Mouse (Mus musculus) forebrain, embryonic 10.5 days (tissue): Measurements from ENCODE around the gene Tnp2. TPM values are rescaled to one million over a fixed set of nuclear protein-coding genes. Genes with fewer than 3 reads are reported as not detected.
A peak's percentile ranks its signal among the peaks of the same experiment; 100 is the strongest.

ENCODE experiments used
- DNase-seq: peaks from one replicate; pipeline ENCODE4 v3.0.0-alpha.2; 2017; ENCODE audit warnings: low spot score; ENCODE audit errors: extremely low spot score
- H3K27ac ChIP-seq: fragments of 300-500 bp; sonication (generic); 2 replicates; pipeline ENCODE4 v1.5.1; 2016; ENCODE audit warnings: mild to moderate bottlenecking
- H3K27me3 ChIP-seq: fragments of 300-500 bp; sonication (generic); 2 replicates; pipeline ENCODE4 v1.6.1; 2016; ENCODE audit warnings: mild to moderate bottlenecking; ENCODE audit not compliant: poor library complexity, severe bottlenecking
- H3K36me3 ChIP-seq: fragments of 300-500 bp; sonication (generic); replicated peaks from 2 replicates; pipeline ENCODE4 v1.6.1; 2016; ENCODE audit warnings: mild to moderate bottlenecking, moderate library complexity
- H3K4me1 ChIP-seq: fragments of 300-500 bp; sonication (generic); 2 replicates; pipeline ENCODE4 v1.6.1; 2016
- H3K4me3 ChIP-seq: fragments of 300-500 bp; sonication (generic); 2 replicates; pipeline ENCODE4 v1.5.1; 2016; ENCODE audit warnings: mild to moderate bottlenecking, moderate library complexity
- H3K9me3 ChIP-seq: fragments of 300-500 bp; sonication (generic); 2 replicates; pipeline ENCODE4 v1.6.1; 2016; ENCODE audit warnings: mild to moderate bottlenecking, moderate library complexity
- WGBS: fragments of 180-500 bp; shearing (Covaris S2); methylation state at CpG from one replicate; pipeline ENCODE4 v1.1.7; 2016; 5-methylcytosine and 5-hydroxymethylcytosine counted together
- polyA plus RNA-seq: library from polyadenylated mRNA; unstranded; fragments of >200 nt; fragmentation: Nextera tagmentation; extraction: Ambion mirVana; gene quantifications from 2 replicates; pipeline ENCODE4 v1.2.1, GENCODE M21; 2016

Gene Tnp2
- polyA plus RNA-seq, 1 experiment from 2014 or later, result not detected

DNA sequence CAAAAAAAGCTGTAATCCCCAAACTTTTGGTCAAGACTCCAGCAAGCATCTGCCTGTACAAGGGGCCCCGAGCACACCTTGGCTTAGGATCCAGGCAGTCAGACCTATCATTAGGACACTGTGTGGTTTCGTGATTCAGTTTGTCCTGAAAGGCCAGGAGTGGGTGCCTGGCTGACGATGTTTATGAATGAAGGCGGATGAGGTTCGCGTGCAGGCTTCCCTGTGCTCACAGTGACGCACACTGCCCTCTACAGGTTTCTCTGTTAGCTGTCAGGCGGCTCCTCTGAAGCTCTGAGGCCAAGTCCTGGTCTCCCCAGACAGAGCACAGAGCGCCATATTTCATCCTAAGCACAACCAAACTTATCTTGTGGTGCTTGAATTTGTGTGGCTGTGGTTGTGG lies 2.2 kb downstream of the Tnp2 start:
- H3K36me3 ChIP-seq, result no peaks in the 10 kb centered on the region
- peak overlapping the region; percentile 93 for H3K27ac ChIP-seq
- H3K27me3 ChIP-seq, result peaks cover 32% of the 10 kb centered on the region
- DNase-seq, result peak; percentile 82
- 1% methylated on average over 9 of the region's 9 CpGs for WGBS
- H3K4me3 ChIP-seq, result peak overlapping the region; percentile 80
- H3K4me1 ChIP-seq, result peaks cover 69% of the 10 kb centered on the region
- no peaks in the 10 kb centered on the region for H3K9me3 ChIP-seq

- Histone ChIP-seq H3K27me3 (peaks cover 30% of the 10 kb centered on the region), H3K9me3 (no peaks in the 10 kb centered on the region), H3K27ac (peak within 1 kb of the TSS; percentile 93), H3K36me3 (no peaks in the 10 kb centered on the region), H3K4me3 (peak within 1 kb of the TSS; percentile 80), H3K4me1 (peaks cover 69% of the 10 kb centered on the region)
- peak; percentile 90 for DNase-seq
- under 1% methylated on average over 57 of the region's 59 CpGs for WGBS
Observed at GRCm38 (mm10) chr16:10785371-10786231, 2.9 kb downstream of the Tnp2 start, which contains the start of gene Socs1. Gene Socs1 (minus strand): TSS chr16:10785536.

DNA sequence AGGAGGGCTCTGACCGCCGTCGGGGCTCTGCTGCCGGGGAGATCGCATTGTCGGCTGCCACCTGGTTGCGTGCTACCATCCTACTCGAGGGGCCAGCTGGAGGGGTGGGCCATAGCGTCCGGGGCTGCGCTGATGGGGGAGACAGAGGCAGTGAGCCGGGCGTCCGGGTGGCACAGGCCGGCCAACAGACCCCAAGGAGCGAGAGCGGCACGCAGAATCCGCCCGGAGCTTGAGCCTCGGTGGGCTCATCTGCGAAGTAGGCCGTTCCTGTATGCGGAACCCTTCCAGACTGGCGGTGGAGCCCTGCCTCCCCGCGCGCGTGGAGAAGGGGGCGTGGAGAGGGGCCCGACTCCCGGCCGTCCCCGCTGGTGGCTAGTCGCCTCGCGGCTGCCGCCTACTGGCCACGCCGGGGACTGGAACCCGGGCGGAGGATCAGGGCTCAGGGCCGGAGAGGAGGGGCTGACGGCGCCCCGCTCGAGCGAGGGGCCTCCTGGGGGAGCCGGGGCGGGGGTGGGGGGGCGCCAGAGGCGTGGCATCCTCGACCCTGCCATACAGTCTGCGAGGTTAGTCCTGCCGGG lies 3.6 kb downstream of the Tnp2 start:
- Histone ChIP-seq H3K9me3 (no peaks in the 10 kb centered on the region), H3K4me1 (peaks cover 69% of the 10 kb centered on the region), H3K27ac (peak overlapping the region; percentile 93), H3K36me3 (no peaks in the 10 kb centered on the region), H3K4me3 (peak overlapping the region; percentile 80), H3K27me3 (peaks cover 30% of the 10 kb centered on the region)
- peak; percentile 91 for DNase-seq
- under 1% methylated on average over 52 of the region's 55 CpGs for WGBS

- Histone ChIP-seq H3K9me3 (no peaks in the 10 kb centered on the region), H3K4me3 (peak overlapping the region; percentile 80), H3K36me3 (no peaks in the 10 kb centered on the region), H3K27ac (peak overlapping the region; percentile 93), H3K4me1 (peaks cover 62% of the 10 kb centered on the region), H3K27me3 (peaks cover 27% of the 10 kb centered on the region)
- DNase-seq, result peak; percentile 24
- WGBS, result 4% methylated on average over 81 of the region's 81 CpGs
Observed at GRCm38 (mm10) chr16:10783883-10784792, 4.3 kb downstream of the Tnp2 start.

DNA sequence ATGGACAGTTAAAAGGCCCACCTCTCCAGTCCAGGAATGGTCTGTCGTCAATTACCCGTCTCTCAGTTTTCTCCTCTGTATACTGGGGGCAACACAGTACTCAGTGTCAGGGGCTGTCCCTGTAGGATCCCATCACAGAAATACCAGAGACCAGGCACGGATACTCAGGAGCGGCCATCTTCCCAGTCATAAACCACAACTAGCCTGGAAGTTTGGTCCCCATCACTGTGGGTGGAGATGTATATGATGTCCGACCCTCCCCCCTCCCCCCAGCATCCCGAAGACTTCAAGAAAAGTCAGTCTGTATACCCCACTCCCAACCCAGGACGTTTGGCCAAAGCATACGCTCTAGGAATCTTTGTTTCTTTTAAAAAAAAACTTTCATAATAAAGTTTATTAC lies 5.0 kb downstream of the Tnp2 start:
- Histone ChIP-seq H3K36me3 (no peaks in the 10 kb centered on the region), H3K27ac (no peak overlapping the region), H3K9me3 (no peaks in the 10 kb centered on the region), H3K4me1 (peaks cover 55% of the 10 kb centered on the region), H3K27me3 (peaks cover 27% of the 10 kb centered on the region), H3K4me3 (peak overlapping the region; percentile 80; the same call in 1 of the 2 replicates)
- no peak for DNase-seq
- 63% methylated on average over 8 of the region's 8 CpGs for WGBS

GRCm38 (mm10) chr16:10783152-10783434 lies 5.4 kb downstream of the Tnp2 start:
- Histone ChIP-seq H3K27ac (no peak overlapping the region), H3K4me3 (no peak overlapping the region), H3K36me3 (no peaks in the 10 kb centered on the region), H3K9me3 (no peaks in the 10 kb centered on the region), H3K4me1 (peaks cover 51% of the 10 kb centered on the region), H3K27me3 (peaks cover 27% of the 10 kb centered on the region)
- WGBS, result 57% methylated on average over 1 of the region's 1 CpGs
- no peak for DNase-seq

DNA sequence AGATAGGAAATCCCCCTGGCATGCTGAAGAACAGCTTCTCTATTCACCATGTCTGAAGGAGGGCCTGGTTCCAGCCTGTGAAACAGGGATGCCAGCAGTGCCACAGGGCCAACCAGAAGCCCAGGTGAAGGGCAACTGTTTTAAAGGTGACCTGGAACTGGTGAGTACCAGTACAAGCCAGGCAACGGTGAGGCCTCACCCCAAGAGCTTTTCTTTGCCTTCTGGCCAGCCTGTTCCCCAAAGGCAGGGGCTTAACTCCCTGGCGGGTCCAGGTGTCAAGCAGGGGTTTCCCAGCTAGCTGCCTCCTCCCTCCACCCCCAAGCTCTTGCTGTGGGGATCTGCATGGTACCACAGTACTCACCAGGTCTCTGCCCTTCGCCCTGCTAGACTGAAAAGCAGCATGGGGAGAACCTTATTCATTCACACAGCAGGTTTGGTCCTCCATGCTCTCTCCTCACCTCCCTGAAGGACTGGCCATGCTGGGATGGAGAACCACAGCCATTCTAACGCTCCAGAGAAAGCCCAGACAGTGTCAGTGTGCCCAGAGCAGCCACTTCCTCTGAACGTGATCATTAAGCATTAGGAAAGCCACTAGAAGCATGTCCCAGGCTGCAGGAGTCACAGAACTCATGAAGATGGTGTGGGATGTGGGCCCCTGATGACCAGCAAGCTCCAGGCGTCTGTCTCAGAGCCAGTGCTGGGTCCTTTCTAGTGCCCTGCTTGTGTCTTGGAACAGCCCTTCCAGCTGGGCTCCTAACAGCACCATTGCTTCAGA lies 5.9 kb downstream of the Tnp2 start:
- no peak for DNase-seq
- Histone ChIP-seq H3K4me3 (no peak overlapping the region; the same call in 1 of the 2 replicates), H3K4me1 (peaks cover 50% of the 10 kb centered on the region), H3K27ac (peak overlapping the region; percentile 22; the same call in 1 of the 2 replicates), H3K36me3 (no peaks in the 10 kb centered on the region), H3K9me3 (no peaks in the 10 kb centered on the region), H3K27me3 (peaks cover 27% of the 10 kb centered on the region)
- WGBS, result 42% methylated on average over 6 of the region's 6 CpGs

DNA sequence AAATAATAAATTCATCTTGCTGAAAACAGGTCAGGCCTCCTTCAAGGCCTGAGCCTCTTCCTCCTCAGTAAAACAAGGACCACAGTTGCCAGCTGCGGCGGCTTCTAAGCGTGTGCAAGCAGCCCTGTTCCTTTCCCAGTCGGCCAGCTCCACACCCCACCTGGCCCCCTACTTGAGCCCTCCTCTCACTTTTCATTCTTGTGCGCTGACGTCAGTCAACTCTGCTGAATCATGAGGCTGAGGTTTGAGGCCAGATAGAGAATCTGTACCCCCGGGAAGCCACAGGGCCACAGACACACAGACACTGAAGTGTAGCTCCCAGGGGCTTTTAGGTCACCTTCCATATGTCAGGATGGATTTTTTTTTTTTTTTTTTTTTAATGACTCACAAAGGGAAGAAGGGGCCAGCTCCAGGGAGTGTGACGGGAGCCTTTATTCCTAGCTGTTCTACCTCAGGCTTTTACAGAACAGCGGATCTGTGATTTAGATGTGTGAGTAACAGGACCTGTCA lies 6.5 kb downstream of the Tnp2 start:
- Histone ChIP-seq H3K4me1 (peaks cover 45% of the 10 kb centered on the region), H3K9me3 (no peaks in the 10 kb centered on the region), H3K4me3 (no peak overlapping the region; the same call in 1 of the 2 replicates), H3K27me3 (peaks cover 27% of the 10 kb centered on the region), H3K36me3 (no peaks in the 10 kb centered on the region), H3K27ac (no peak overlapping the region)
- no peak for DNase-seq
- 54% methylated on average over 9 of the region's 9 CpGs for WGBS

- Histone ChIP-seq H3K9me3 (no peaks in the 10 kb centered on the region), H3K27ac (no peak overlapping the region), H3K4me3 (no peak overlapping the region), H3K36me3 (no peaks in the 10 kb centered on the region), H3K27me3 (peaks cover 27% of the 10 kb centered on the region), H3K4me1 (peaks cover 38% of the 10 kb centered on the region)
- WGBS, result 83% methylated on average over 5 of the region's 5 CpGs
- no peak for DNase-seq
Observed at GRCm38 (mm10) chr16:10780631-10781120, 7.8 kb downstream of the Tnp2 start.

- H3K27me3 ChIP-seq, result peaks cover 5% of the 10 kb centered on the region
- no peak for DNase-seq
- peaks cover 17% of the 10 kb centered on the region for H3K4me1 ChIP-seq
- no peak overlapping the region for H3K4me3 ChIP-seq
- no peaks in the 10 kb centered on the region for H3K9me3 ChIP-seq
- no peak overlapping the region for H3K27ac ChIP-seq
- H3K36me3 ChIP-seq, result no peaks in the 10 kb centered on the region
- WGBS, result 68% methylated on average over 5 of the region's 5 CpGs
Observed at GRCm38 (mm10) chr16:10777579-10778160, 10.8 kb downstream of the Tnp2 start.

DNA sequence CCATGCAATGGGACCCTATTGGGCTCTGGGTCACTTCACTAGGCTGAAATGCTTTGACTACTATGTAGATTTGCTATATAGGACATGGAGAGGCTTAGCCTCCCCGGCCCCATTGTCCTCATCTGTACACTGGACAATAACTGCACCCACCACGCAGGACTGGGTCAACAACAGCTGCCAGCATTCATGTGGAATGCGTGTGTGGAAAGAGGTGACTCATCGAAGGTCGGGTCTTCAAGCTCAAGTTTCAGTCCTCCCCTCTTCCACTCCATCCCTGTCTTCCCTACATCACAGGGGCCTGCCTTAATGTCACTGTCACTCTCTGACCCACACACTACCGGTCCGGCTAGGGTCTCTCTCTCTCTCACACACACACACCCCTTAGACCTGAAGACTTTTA lies 12.1 kb downstream of the Tnp2 start:
- Histone ChIP-seq H3K27ac (no peak overlapping the region), H3K4me1 (peaks cover 4% of the 10 kb centered on the region; the same call in 1 of the 2 replicates), H3K36me3 (no peaks in the 10 kb centered on the region), H3K27me3 (no peaks in the 10 kb centered on the region), H3K9me3 (no peaks in the 10 kb centered on the region), H3K4me3 (no peak overlapping the region)
- WGBS, result 75% methylated on average over 7 of the region's 7 CpGs
- DNase-seq, result no peak
